Mouse (Mus musculus) c-Kit-positive CD71-positive TER-119-positive erythroid progenitor cells, embryonic 14.5 days (primary cell): ENCODE results near the gene Ak2.
A peak's percentile ranks its signal among the peaks of the same experiment; 100 is the strongest.

ENCODE experiments used
- DNase-seq: peaks from one replicate; pipeline ENCODE4 v3.0.0-alpha.2; 2013; ENCODE audit warnings: low spot score

Ak2 gene

DNA sequence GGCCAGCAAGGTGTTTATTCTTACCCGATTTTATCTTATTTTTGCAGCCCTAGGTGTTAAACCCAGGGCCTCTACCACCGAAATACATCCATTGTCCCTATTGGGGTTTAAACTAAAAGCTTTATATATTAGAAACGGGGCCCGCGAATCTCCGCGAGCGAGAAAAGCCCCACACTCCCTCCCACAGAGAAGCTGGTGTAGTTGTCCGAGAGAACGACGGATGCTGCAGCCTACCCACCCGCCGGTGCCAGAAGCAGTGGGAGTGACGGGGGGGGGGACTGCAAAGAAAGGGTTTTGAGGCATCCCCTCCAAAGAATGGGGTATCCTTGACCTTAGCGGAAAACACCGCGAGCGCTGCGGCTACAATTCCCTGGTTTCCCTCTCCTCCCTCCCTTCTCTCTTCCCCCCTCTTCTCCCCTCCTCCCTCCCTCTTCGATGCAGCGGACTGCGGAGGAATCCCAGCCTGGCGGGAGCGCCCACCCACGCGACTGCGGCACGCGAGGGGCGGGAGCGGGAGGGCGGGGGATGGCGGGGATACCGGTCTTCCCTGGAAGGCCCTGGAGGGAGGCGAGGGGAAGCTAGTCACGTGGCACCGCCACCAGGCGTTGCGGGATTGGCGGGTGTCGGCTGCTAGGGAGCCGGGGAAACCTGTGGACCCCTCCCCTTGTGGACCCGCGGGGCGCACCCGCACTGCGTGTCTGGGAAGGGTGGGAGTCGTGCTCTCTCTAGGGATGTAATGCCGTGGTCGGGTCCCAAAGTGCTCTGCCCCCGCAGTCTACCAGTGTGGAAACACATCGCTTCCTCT lies 56.9 kb downstream of the Ak2 start:
- DNase-seq, result no peak

DNA sequence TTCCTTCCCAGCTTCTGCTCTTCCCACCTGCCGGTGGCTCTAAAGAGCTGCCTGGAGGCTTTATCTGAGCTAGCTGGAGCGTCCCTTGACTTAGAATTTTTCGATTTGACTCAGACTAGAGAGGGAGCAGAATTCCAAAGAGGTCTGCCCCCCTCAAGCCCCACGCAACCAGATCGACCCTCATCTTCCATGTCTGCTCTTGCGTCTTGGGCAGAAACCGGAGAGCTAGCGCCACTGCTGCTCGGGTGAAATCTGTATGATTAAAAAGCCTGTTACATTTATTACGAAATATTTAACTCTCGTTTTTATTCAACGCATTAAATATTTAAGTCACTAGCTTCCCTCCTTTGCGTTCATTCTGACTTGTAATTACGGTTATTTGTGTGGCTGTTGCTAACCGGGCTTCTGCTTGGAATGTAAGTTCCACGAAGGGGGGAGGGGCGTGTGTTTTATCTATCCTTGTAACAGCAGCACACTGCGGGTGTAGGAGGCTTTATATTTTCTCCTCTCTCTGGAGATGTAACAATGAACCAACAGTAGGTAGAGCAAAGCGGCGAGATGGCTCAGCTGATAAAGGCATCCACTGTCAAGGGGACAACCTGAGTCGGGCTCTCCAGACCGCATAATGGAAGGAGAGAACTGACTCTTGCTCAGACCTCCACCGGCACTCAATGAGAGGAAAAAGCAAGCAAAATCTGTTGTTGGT lies 57.7 kb downstream of the Ak2 start:
- peak; percentile 81 for DNase-seq

DNA sequence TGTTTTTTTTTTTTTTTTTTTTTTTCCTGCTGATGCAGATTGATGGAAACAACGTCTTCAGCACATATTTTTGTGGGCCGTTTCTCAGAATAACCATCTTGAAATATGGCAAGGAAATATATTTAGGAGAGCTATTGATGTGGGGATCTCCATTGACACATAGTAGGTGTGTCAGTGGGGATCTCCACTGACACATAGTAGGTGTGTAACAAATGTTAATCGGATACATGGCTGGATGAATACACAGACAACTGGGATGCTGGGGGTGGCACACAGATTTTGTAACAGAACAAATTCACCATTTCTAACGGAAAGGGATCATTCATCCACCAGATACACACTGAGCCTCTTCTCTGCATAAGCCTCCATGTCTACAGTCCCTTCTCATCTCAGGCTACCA lies 58.6 kb downstream of the Ak2 start:
- no peak for DNase-seq

DNA sequence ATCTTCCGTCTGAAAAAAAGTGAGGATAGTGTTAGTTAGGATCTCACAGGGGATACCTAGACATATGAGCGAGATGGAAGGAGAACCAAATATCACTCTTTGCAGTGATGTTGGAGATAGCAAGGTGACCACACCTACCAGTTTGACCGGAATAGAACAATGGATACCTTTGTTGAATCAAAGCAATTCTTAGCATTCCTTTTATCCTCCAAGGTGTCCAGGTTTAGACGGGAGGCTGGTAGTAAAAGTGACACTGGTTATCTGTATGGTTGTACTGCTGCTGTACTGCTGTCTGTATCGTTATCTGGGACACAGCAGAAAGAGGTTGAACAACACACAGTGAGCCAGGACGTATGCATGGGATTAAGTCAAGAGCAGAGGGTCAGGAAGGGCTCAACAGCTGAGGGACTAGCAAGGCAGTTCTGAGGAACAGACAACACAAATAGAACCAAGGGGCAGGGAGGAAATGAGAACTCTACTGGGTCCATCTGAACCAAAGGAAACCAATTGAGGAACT lies 59.2 kb downstream of the Ak2 start:
- peak; percentile 46 for DNase-seq

DNA sequence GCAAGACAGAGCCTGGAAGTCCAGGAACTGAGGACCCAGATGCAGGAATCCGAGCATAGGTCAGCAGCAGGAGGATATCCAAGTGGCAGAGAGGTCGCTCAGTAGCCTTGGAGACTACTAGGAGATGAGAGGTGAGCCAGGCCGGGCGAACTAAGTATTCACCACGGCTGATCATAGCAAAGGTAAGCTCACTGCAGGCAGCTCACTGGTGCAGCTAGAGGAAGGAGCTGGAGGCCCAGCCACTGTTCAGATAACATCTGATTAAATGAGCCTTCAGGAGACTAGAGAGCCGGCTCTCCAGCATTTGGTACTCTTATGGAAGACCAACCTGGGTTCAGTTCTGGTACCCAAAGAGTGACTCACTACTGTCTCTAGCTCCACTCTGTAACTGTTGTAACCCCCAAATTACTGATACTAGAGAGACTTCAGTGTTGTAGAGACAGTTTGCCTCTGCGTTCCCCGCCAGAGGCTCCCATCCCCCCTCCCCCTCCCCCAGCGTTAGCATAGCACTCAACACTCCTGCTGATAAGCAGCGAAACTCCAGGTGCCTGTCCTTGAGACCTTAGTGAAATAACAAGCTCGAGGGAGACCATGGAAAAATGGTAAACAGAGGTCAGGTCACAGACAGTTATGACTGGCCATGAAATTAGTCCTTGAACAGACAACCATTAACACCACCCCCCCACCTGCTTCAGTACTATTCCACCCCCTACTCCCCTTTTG lies 59.9 kb downstream of the Ak2 start:
- peak; percentile 40 for DNase-seq

DNA sequence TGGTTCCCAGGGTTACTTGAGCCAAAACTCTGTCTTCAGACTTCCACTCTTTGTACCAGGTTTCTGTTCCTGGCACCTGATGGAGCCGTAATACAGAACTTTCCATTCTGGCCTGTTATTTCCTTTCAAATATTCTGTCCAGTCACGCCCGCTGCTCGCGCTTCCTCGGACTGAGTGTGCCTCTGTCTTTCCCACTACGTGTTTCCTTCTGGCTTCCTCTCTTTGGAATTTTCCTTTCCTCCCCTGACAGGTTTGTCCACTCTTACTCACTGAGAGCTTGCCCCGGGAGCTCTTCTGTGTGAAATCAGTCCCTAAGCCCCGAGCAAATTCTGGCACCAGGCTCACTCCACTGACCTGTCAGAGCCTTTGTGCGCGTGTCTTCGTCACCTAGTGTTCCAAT lies 63.0 kb downstream of the Ak2 start:
- no peak for DNase-seq

DNA sequence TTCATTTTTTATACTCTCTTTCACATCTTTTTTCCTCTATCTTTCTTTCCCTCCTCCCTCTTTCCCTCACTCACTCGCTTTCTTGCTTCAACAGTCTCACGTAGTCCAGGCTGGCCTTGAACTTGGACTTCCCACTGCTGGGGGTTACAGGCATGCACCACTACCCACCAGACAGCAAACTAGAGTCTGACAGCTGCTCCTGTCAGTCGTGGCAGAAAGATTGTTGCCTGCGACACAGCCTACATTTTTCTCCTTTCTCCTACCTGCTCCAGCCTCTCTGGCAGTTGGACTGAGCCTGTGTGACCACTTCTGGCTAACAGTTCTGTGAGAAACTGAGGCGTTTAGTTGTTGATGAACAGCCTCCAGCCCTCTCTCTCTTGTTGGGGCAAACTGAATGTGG lies 63.8 kb downstream of the Ak2 start:
- DNase-seq, result no peak

DNA sequence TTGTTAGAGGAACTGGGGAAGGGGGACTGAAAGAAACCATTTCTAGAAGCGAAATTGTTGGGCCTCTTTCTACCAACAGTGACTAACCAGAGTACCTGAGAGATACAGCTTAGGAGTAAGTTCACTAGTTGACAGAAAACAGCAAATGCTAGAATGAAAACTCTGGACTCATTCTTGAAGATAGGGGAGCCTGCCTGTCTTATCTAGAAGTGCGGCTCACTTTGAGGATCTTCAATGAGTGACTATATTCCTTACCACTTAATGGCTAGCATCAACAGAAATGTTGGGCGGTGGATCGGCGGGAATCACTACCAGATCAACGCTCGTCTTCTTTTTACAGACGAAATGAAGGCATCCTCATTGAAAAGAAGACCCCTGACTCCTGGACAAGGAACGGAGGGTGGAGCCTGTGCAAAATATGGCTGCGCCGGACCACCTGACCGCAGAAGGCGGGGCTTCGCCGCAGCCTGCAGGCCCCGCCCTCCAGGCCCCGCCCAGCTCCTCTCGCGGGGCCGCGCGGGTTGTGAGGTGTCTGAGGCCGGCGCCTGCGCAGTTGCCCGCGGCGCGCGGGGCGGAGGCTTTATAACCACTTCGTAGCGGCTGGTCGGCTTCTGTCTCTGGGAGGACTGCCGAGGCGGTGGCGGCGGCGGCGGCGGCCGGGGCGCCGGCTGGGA lies 65.9 kb downstream of the Ak2 start:
- peak; percentile 91 for DNase-seq

DNA sequence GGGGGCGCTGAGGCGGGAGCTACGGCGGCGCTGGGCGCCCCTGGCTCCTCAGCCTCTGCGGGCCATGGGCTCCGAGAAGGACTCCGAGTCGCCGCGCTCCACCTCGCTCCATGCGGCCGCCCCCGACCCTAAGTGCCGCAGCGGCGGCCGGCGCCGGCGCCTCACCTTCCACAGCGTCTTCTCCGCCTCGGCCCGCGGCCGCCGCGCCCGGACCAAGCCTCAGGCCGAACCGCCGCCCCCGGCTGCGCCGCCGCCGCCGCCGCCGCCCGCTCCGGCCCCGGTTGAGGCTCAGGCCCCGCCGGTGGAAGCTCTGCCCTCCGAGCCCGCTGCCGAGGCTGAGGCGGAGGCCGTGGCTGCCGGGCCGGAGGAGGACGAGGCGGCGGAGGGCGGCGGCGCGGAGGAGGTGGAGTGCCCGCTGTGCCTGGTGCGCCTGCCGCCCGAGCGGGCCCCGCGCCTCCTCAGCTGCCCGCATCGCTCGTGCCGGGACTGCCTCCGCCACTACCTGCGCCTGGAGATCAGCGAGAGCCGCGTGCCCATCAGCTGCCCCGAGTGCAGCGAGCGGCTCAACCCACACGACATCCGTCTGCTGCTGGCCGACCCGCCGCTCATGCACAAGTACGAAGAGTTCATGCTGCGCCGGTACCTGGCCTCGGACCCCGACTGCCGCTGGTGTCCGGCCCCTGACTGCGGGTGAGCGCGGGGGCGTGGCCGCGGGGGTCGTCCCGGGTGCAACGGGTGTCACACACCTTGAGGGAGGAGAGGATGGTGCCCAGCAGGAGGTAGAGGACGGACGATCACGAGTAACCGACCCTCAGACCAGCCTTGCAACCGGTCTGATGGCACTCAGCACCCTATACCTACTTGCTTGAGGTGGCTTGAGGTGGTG lies 66.7 kb downstream of the Ak2 start, which contains the start of gene Rnf19b:
Gene Rnf19b, plus strand, starts transcription at position 65 of the 886 bp plus-strand sequence.
- peak; percentile 40 for DNase-seq

DNA sequence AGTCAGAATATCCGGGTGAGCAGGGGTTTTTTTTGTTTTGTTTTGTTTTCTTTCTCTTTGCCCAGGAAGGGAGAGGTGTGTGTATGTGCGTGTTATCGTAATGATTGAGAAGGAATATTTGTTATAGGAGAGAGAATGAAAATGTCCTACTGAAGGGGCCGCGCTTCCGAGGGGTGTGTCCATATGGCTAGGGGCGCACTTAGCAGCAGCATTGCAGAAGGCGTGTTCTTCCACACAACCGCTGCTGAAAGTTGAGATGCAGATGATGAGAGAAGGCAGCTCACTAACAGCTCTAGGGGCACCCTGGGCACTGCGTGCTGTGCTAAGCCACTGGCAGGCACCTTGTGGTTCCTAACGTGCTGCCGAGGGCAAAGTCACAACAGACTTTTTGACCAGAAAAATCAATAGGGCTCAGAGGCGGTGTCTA lies 67.4 kb downstream of the Ak2 start:
- peak; percentile 51 for DNase-seq

DNA sequence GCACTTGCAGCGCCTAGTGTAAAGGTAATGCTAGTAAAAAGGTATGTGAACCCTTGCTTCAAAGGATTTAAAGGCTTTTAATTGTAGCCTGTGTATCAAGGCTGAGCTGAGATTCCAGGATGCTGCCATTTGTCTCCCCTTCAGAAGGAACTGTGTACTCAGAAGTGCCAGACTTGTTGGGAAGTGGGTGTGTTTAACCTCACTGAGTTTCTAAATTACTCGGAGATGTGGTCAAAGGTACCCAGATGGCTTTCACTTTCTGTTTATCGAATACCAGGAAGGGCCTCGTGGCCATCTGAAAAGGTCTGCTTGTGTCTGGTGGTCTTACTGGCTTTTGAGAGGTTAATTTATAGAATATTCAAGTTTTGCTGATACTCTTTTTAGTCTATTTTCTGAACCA lies 68.2 kb downstream of the Ak2 start:
- DNase-seq, result no peak
